Mouse (Mus musculus) embryonic facial prominence, embryonic 13.5 days (tissue): ENCODE measurements at regions not wholly inside any gene's neighbourhood (a gene's known extent, or its start where the extent isn't known, plus 50 kb on each side); places are given as distances from the start of the nearest gene placed in this dataset.

ENCODE experiments used
- ATAC-seq: fragments of 200-750 bp; cut with Nextera tagmentation; 2 replicates; pipeline ENCODE4 v1.8.0; 2017; ENCODE audit warnings: low read depth; ENCODE audit not compliant: insufficient number of reproducible peaks, insufficient read depth, low FRiP score, low TSS enrichment
- H3K27ac ChIP-seq: fragments of 300-500 bp; sonication (generic); 2 replicates; pipeline ENCODE4 v1.5.1; 2015; ENCODE audit warnings: moderate library complexity, mild to moderate bottlenecking, inconsistent platforms
- H3K27me3 ChIP-seq: fragments of 300-500 bp; sonication (generic); 2 replicates; pipeline ENCODE4 v1.6.1; 2015; ENCODE audit warnings: mild to moderate bottlenecking, inconsistent platforms
- H3K36me3 ChIP-seq: fragments of 300-500 bp; sonication (generic); 2 replicates; pipeline ENCODE4 v1.6.1; 2015; ENCODE audit warnings: mild to moderate bottlenecking, inconsistent platforms
- H3K4me1 ChIP-seq: fragments of 300-500 bp; sonication (generic); 2 replicates; pipeline ENCODE4 v1.6.1; 2015; ENCODE audit warnings: inconsistent platforms
- H3K4me2 ChIP-seq: fragments of 300-500 bp; sonication (generic); 2 replicates; pipeline ENCODE4 v1.6.1; 2015; ENCODE audit warnings: moderate library complexity, mild to moderate bottlenecking, inconsistent platforms
- H3K4me3 ChIP-seq: fragments of 300-500 bp; sonication (generic); 2 replicates; pipeline ENCODE4 v1.5.1; 2015; ENCODE audit warnings: mild to moderate bottlenecking, inconsistent platforms
- H3K9ac ChIP-seq: fragments of 300-500 bp; sonication (generic); 2 replicates; pipeline ENCODE4 v1.6.1; 2015; ENCODE audit warnings: mild to moderate bottlenecking, inconsistent platforms
- H3K9me3 ChIP-seq: fragments of 300-500 bp; sonication (generic); 2 replicates; pipeline ENCODE4 v1.6.1; 2016; ENCODE audit warnings: inconsistent platforms
- WGBS: fragments of 180-500 bp; shearing (Covaris S2); methylation state at CpG from one replicate; pipeline ENCODE4 v1.1.7; 2015; ENCODE audit warnings: mixed read lengths; 5-methylcytosine and 5-hydroxymethylcytosine counted together

GRCm38 (mm10) chr5:33511529-33512252 lies 77.9 kb upstream of the Nkx1-1 start:
- H3K9me3 ChIP-seq, result no peaks in the 10 kb centered on the region
- H3K36me3 ChIP-seq, result no peaks in the 10 kb centered on the region
- peak overlapping the region; percentile 37; the same call in 1 of the 2 replicates for H3K9ac ChIP-seq
- peaks cover 22% of the 10 kb centered on the region for H3K4me1 ChIP-seq
- H3K4me2 ChIP-seq, result peak overlapping the region; percentile 52
- H3K27me3 ChIP-seq, result peaks cover 95% of the 10 kb centered on the region
- no peak for ATAC-seq
- WGBS, result 19% methylated on average over 25 of the region's 25 CpGs
- H3K4me3 ChIP-seq, result peak overlapping the region; percentile 14; the same call in 1 of the 2 replicates
- no peak overlapping the region for H3K27ac ChIP-seq

- peak overlapping the region; percentile 9; the same call in 1 of the 2 replicates for H3K4me2 ChIP-seq
- no peaks in the 10 kb centered on the region for H3K9me3 ChIP-seq
- no peak for ATAC-seq
- peaks cover 30% of the 10 kb centered on the region for H3K4me1 ChIP-seq
- WGBS, result 17% methylated on average over 13 of the region's 13 CpGs
- H3K9ac ChIP-seq, result 0 out of 2 replicates have a peak overlapping the region, but pooled peaks have one; percentile 32
- H3K27me3 ChIP-seq, result peaks cover 93% of the 10 kb centered on the region
- no peak overlapping the region for H3K4me3 ChIP-seq
- no peaks in the 10 kb centered on the region for H3K36me3 ChIP-seq
- peak overlapping the region; percentile 11; the same call in 1 of the 2 replicates for H3K27ac ChIP-seq
Observed at GRCm38 (mm10) chr5:33505786-33506185, 72.0 kb upstream of the Nkx1-1 start.

- H3K9me3 ChIP-seq, result no peaks in the 10 kb centered on the region
- H3K4me2 ChIP-seq, result peak overlapping the region; percentile 5; the same call in 1 of the 2 replicates
- peaks cover 93% of the 10 kb centered on the region for H3K27me3 ChIP-seq
- H3K36me3 ChIP-seq, result no peaks in the 10 kb centered on the region
- 32% methylated on average over 23 of the region's 23 CpGs for WGBS
- H3K4me1 ChIP-seq, result peaks cover 25% of the 10 kb centered on the region
- no peak for ATAC-seq
- H3K9ac ChIP-seq, result no peak overlapping the region
- no peak overlapping the region for H3K4me3 ChIP-seq
- H3K27ac ChIP-seq, result no peak overlapping the region
Observed at GRCm38 (mm10) chr5:33501735-33502495, 68.1 kb upstream of the Nkx1-1 start.

- no peak for ATAC-seq
- no peaks in the 10 kb centered on the region for H3K9me3 ChIP-seq
- no peak overlapping the region for H3K27ac ChIP-seq
- peaks cover 21% of the 10 kb centered on the region for H3K4me1 ChIP-seq
- H3K4me2 ChIP-seq, result no peak overlapping the region
- H3K9ac ChIP-seq, result no peak overlapping the region
- no peak overlapping the region for H3K4me3 ChIP-seq
- 48% methylated on average over 7 of the region's 7 CpGs for WGBS
- no peaks in the 10 kb centered on the region for H3K36me3 ChIP-seq
- peaks cover 93% of the 10 kb centered on the region for H3K27me3 ChIP-seq
Observed at GRCm38 (mm10) chr5:33501211-33501610, 67.4 kb upstream of the Nkx1-1 start.

- ATAC-seq, result peak; percentile 69; the same call in 1 of the 2 replicates
Observed at GRCm38 (mm10) chr5:33495900-33496529, 62.2 kb upstream of the Nkx1-1 start.

GRCm38 (mm10) chr5:33495276-33495675 lies 61.5 kb upstream of the Nkx1-1 start:
- no peaks in the 10 kb centered on the region for H3K36me3 ChIP-seq
- H3K9ac ChIP-seq, result no peak overlapping the region
- no peak overlapping the region for H3K27ac ChIP-seq
- peaks cover 74% of the 10 kb centered on the region for H3K27me3 ChIP-seq
- ATAC-seq, result no peak
- no peak overlapping the region for H3K4me2 ChIP-seq
- no peaks in the 10 kb centered on the region for H3K4me1 ChIP-seq
- no peak overlapping the region for H3K4me3 ChIP-seq
- 42% methylated on average over 6 of the region's 6 CpGs for WGBS
- no peaks in the 10 kb centered on the region for H3K9me3 ChIP-seq

More at GRCm38 (mm10) chr5:33495900-33496529, 62.2 kb upstream of the Nkx1-1 start:
- no peak overlapping the region for H3K27ac ChIP-seq
- H3K9ac ChIP-seq, result no peak overlapping the region
- no peaks in the 10 kb centered on the region for H3K9me3 ChIP-seq
- no peak overlapping the region for H3K4me2 ChIP-seq
- no peaks in the 10 kb centered on the region for H3K36me3 ChIP-seq
- peaks cover 77% of the 10 kb centered on the region for H3K27me3 ChIP-seq
- no peak overlapping the region for H3K4me3 ChIP-seq
- WGBS, result 27% methylated on average over 6 of the region's 6 CpGs
- peaks cover under 1% of the 10 kb centered on the region; the same call in 1 of the 2 replicates for H3K4me1 ChIP-seq

- H3K4me3 ChIP-seq, result no peak overlapping the region
- no peaks in the 10 kb centered on the region for H3K9me3 ChIP-seq
- ATAC-seq, result no peak
- H3K4me1 ChIP-seq, result no peaks in the 10 kb centered on the region
- no peaks in the 10 kb centered on the region for H3K36me3 ChIP-seq
- H3K9ac ChIP-seq, result no peak overlapping the region
- peaks cover 74% of the 10 kb centered on the region for H3K27me3 ChIP-seq
- no peak overlapping the region for H3K4me2 ChIP-seq
- WGBS, result 86% methylated on average over 11 of the region's 11 CpGs
- H3K27ac ChIP-seq, result no peak overlapping the region
Observed at GRCm38 (mm10) chr5:33492604-33493315, 59.0 kb upstream of the Nkx1-1 start.

- Histone ChIP-seq H3K4me2 (no peak overlapping the region), H3K4me1 (no peaks in the 10 kb centered on the region), H3K4me3 (no peak overlapping the region), H3K27ac (no peak overlapping the region), H3K36me3 (no peaks in the 10 kb centered on the region), H3K9ac (no peak overlapping the region), H3K27me3 (peaks cover 72% of the 10 kb centered on the region), H3K9me3 (no peaks in the 10 kb centered on the region)
- ATAC-seq, result no peak
- WGBS, result 68% methylated on average over 6 of the region's 6 CpGs
Observed at GRCm38 (mm10) chr5:33489286-33489685, 55.5 kb upstream of the Nkx1-1 start.

- Histone ChIP-seq H3K9ac (no peak overlapping the region), H3K4me1 (no peaks in the 10 kb centered on the region), H3K36me3 (no peaks in the 10 kb centered on the region), H3K9me3 (no peaks in the 10 kb centered on the region), H3K27me3 (peaks cover 70% of the 10 kb centered on the region), H3K27ac (no peak overlapping the region), H3K4me3 (no peak overlapping the region), H3K4me2 (no peak overlapping the region)
- ATAC-seq, result no peak
- WGBS, result 10% methylated on average over 9 of the region's 9 CpGs
Observed at GRCm38 (mm10) chr5:33488152-33488561, 54.4 kb upstream of the Nkx1-1 start.

- Histone ChIP-seq H3K36me3 (no peaks in the 10 kb centered on the region), H3K4me1 (no peaks in the 10 kb centered on the region), H3K4me2 (no peak overlapping the region), H3K9me3 (no peaks in the 10 kb centered on the region), H3K9ac (no peak overlapping the region), H3K27ac (no peak overlapping the region), H3K4me3 (no peak overlapping the region), H3K27me3 (peaks cover 67% of the 10 kb centered on the region)
- ATAC-seq, result no peak
- 43% methylated on average over 15 of the region's 15 CpGs for WGBS
Observed at GRCm38 (mm10) chr5:33485765-33486164, 52.0 kb upstream of the Nkx1-1 start.
